Mouse (Mus musculus): ENCODE data around the gene Trim34a. TPM values are rescaled to one million over a fixed set of nuclear protein-coding genes. Genes with fewer than 3 reads are reported as not detected.

Gene Trim34a
- polyA plus RNA-seq (2014; fragmentation: Illumina TruSeq; extraction: RNeasy Lipid Tissue Mini Kit (QIAGEN cat#74804); ENCODE audit: low read depth, low replicate concordance) = 2.3 TPM

DNA sequence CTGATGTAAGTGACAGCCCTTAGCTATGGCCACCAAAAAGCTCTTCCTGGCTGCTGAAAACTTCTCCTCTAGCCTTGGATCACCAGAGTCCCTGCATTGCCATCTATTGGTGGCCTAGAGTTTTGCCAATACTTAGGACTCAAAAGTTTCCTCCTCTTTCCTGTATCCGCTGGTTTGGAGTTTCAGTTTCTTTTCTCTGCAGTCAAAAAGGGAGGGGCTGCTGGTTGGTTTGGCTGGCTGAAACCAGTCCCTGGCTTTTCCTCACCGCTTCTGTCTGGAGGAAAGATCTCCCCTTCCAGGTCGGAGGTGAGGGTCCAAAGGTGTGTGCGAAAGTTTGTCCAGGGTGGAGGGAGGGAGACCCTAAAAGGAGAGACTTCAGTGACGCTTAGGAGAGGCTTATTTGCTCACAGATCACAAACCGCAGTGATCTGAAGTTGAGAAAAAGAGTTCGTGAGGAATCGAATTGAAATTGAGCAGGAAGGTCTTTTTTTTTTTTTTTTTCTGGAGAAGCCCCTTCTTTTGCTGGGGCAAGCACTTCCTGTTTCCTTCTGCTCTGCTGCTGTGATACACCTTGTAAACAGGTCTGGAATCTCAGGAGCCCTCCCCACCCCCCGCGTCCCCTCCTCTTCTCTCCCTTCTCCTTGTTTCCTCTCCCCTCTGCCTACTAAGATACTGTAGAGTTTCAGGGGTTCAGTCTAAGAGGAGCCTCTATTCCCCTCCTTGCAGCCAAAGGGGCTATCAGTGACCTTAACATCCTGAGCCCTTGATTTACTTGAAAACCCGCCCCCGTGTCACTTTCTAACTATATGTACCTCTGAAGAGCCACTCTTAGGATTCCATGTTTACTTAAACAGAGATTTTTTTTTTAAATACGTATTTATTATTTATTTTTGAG, at the start of gene Trim34a:
Trim34a (plus strand) TSS at position 171 of the 895 bp plus-strand sequence.

GRCm38 (mm10) chr7:104195885-104196284, 48.4 kb upstream of the Trim34a start, which contains the start of gene Olfr649:
TSS of gene Olfr649 (minus strand) at chr7:104195985.

DNA sequence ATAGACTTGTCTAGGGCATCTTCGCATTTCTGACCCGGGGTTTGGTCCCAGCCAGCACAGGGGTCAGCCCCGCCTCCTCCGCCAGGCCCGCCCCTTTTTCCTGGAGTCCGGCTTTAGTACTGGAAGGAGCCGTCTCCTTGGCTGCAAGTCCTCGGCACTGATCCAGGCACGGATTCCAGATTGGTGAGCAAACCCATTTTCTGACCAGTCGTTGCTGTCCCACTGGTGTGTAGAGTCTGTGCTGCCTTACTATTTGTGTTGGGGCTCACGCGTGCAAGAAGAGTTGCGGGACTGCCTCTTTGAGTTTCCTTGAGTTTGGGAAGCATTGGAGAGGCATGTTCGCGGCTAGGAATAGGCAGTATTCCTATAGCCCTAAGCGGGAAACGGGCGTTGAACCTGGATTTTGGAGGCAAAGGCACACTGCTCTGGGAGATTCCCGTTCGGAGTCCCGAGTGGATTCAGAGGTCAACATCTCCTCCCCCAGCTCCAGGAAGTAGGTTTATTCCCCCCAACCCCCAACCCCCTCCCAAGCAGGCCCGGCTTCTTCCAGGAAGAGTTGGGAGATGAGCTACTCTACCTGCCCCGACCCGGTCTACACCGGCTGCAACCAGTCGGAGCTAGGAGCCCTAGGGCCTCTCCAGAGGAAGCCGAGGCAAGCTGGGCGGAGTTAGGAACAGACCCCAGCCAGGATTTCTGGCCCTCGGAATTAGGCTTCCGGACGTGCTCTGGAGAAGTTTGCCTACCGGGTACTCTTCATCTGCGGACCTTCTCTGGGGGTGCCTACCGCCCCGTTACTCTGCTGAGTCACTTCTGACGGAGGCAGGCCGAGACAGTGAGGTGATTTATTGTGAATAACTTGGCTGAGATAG, 25.3 kb upstream of the Trim34a start, which contains the start of gene Trim6:
Trim6 (plus strand) TSS at position 93 of the 869 bp plus-strand sequence.

GRCm38 (mm10) chr7:104287576-104288443, 43.6 kb downstream of the Trim34a start, which contains the start of gene Trim5:
TSS of gene Trim5 (minus strand) at chr7:104288094.

Other genes with a start within 250 kb of the Trim34a start
- gene Olfr638, start 245.7 kb upstream of the Trim34a start, polyA plus RNA-seq (2014; fragmentation: Illumina TruSeq; extraction: RNeasy Lipid Tissue Mini Kit (QIAGEN cat#74804); ENCODE audit: low read depth, low replicate concordance) = not detected
- 0.07 TPM for gene Olfr639, start 227.2 kb upstream of the Trim34a start, polyA plus RNA-seq (2014; fragmentation: Illumina TruSeq; extraction: RNeasy Lipid Tissue Mini Kit (QIAGEN cat#74804); ENCODE audit: low read depth, low replicate concordance)
- gene Olfr640, start 218.9 kb upstream of the Trim34a start, polyA plus RNA-seq (2014; fragmentation: Illumina TruSeq; extraction: RNeasy Lipid Tissue Mini Kit (QIAGEN cat#74804); ENCODE audit: low read depth, low replicate concordance) = not detected
- not detected for gene Olfr641, start 209.0 kb upstream of the Trim34a start, polyA plus RNA-seq (2014; fragmentation: Illumina TruSeq; extraction: RNeasy Lipid Tissue Mini Kit (QIAGEN cat#74804); ENCODE audit: low read depth, low replicate concordance)
- gene Olfr642, start 191.8 kb upstream of the Trim34a start, polyA plus RNA-seq (2014; fragmentation: Illumina TruSeq; extraction: RNeasy Lipid Tissue Mini Kit (QIAGEN cat#74804); ENCODE audit: low read depth, low replicate concordance) = 0.13 TPM
- gene 4930516K23Rik, start 183.0 kb upstream of the Trim34a start, polyA plus RNA-seq (2014; fragmentation: Illumina TruSeq; extraction: RNeasy Lipid Tissue Mini Kit (QIAGEN cat#74804); ENCODE audit: low read depth, low replicate concordance) = 0.67 TPM
- not detected for gene Olfr644, start 172.6 kb upstream of the Trim34a start, polyA plus RNA-seq (2014; fragmentation: Illumina TruSeq; extraction: RNeasy Lipid Tissue Mini Kit (QIAGEN cat#74804); ENCODE audit: low read depth, low replicate concordance)
- 0.07 TPM for gene Olfr645, start 159.0 kb upstream of the Trim34a start, polyA plus RNA-seq (2014; fragmentation: Illumina TruSeq; extraction: RNeasy Lipid Tissue Mini Kit (QIAGEN cat#74804); ENCODE audit: low read depth, low replicate concordance)
- not detected for gene Olfr646, start 139.6 kb upstream of the Trim34a start, polyA plus RNA-seq (2014; fragmentation: Illumina TruSeq; extraction: RNeasy Lipid Tissue Mini Kit (QIAGEN cat#74804); ENCODE audit: low read depth, low replicate concordance)
- 11.9 TPM for gene Ubqln5, start 114.6 kb upstream of the Trim34a start, polyA plus RNA-seq (2014; fragmentation: Illumina TruSeq; extraction: RNeasy Lipid Tissue Mini Kit (QIAGEN cat#74804); ENCODE audit: low read depth, low replicate concordance)
- gene Olfr643, start 107.1 kb upstream of the Trim34a start, polyA plus RNA-seq (2014; fragmentation: Illumina TruSeq; extraction: RNeasy Lipid Tissue Mini Kit (QIAGEN cat#74804); ENCODE audit: low read depth, low replicate concordance) = 0.60 TPM
- gene Ubqln3, start 101.2 kb upstream of the Trim34a start, polyA plus RNA-seq (2014; fragmentation: Illumina TruSeq; extraction: RNeasy Lipid Tissue Mini Kit (QIAGEN cat#74804); ENCODE audit: low read depth, low replicate concordance) = 409 TPM
- 353 TPM for gene Ubqlnl, start 93.9 kb upstream of the Trim34a start, polyA plus RNA-seq (2014; fragmentation: Illumina TruSeq; extraction: RNeasy Lipid Tissue Mini Kit (QIAGEN cat#74804); ENCODE audit: low read depth, low replicate concordance)
- not detected for gene Olfm5, start 79.6 kb upstream of the Trim34a start, polyA plus RNA-seq (2014; fragmentation: Illumina TruSeq; extraction: RNeasy Lipid Tissue Mini Kit (QIAGEN cat#74804); ENCODE audit: low read depth, low replicate concordance)
- gene Olfr648, start 61.1 kb upstream of the Trim34a start, polyA plus RNA-seq (2014; fragmentation: Illumina TruSeq; extraction: RNeasy Lipid Tissue Mini Kit (QIAGEN cat#74804); ENCODE audit: low read depth, low replicate concordance) = 0.17 TPM
- gene Olfr649, start 48.5 kb upstream of the Trim34a start, polyA plus RNA-seq (2014; fragmentation: Illumina TruSeq; extraction: RNeasy Lipid Tissue Mini Kit (QIAGEN cat#74804); ENCODE audit: low read depth, low replicate concordance) = not detected
- 4.9 TPM for gene Trim6, start 25.7 kb upstream of the Trim34a start, polyA plus RNA-seq (2014; fragmentation: Illumina TruSeq; extraction: RNeasy Lipid Tissue Mini Kit (QIAGEN cat#74804); ENCODE audit: low read depth, low replicate concordance)
- gene Trim5, start 43.6 kb downstream of the Trim34a start, polyA plus RNA-seq (2014; fragmentation: Illumina TruSeq; extraction: RNeasy Lipid Tissue Mini Kit (QIAGEN cat#74804); ENCODE audit: low read depth, low replicate concordance) = 0.57 TPM
- 5.9 TPM for gene Trim12a, start 71.0 kb downstream of the Trim34a start, polyA plus RNA-seq (2014; fragmentation: Illumina TruSeq; extraction: RNeasy Lipid Tissue Mini Kit (QIAGEN cat#74804); ENCODE audit: low read depth, low replicate concordance)
- 0.24 TPM for gene Trim34b, start 85.0 kb downstream of the Trim34a start, polyA plus RNA-seq (2014; fragmentation: Illumina TruSeq; extraction: RNeasy Lipid Tissue Mini Kit (QIAGEN cat#74804); ENCODE audit: low read depth, low replicate concordance)
- gene Trim12c, start 108.9 kb downstream of the Trim34a start, polyA plus RNA-seq (2014; fragmentation: Illumina TruSeq; extraction: RNeasy Lipid Tissue Mini Kit (QIAGEN cat#74804); ENCODE audit: low read depth, low replicate concordance) = 3.5 TPM
- 0.29 TPM for gene Trim30b, start 125.4 kb downstream of the Trim34a start, polyA plus RNA-seq (2014; fragmentation: Illumina TruSeq; extraction: RNeasy Lipid Tissue Mini Kit (QIAGEN cat#74804); ENCODE audit: low read depth, low replicate concordance)
- gene Trim30c, start 156.4 kb downstream of the Trim34a start, polyA plus RNA-seq (2014; fragmentation: Illumina TruSeq; extraction: RNeasy Lipid Tissue Mini Kit (QIAGEN cat#74804); ENCODE audit: low read depth, low replicate concordance) = not detected
- 2.4 TPM for gene Trim30a, start 220.7 kb downstream of the Trim34a start, polyA plus RNA-seq (2014; fragmentation: Illumina TruSeq; extraction: RNeasy Lipid Tissue Mini Kit (QIAGEN cat#74804); ENCODE audit: low read depth, low replicate concordance)

Data from testis, adult 10 weeks (tissue).